Mouse (Mus musculus) heart, postnatal 10 days (tissue): ENCODE results near the gene Gabpb1. TPM values are rescaled to one million over a fixed set of nuclear protein-coding genes. Genes with fewer than 3 reads are reported as not detected.
"Not testable (repeated sequence)": the region's sequence is repeated elsewhere in the genome, so short reads cannot be mapped to it uniquely, and the experiment has no call there.

Experiments
- DNase-seq, 2 experiments: peaks; one replicate each; pipeline ENCODE4 v3.0.0; 2021
- intact Hi-C: fragments of 180-260 bp; cut with DNase I; formaldehyde crosslinking; loops from one replicate; pipeline ENCODE4 v1.15.1; 2025
- total RNA-seq, 2 experiments: library from RNA; stranded (reverse); gene quantifications; 2 replicates each; pipeline ENCODE4 v1.2.3; 2021

The Gabpb1 gene
- total RNA-seq, 2 experiments from 2014 or later: 20.9 to 24.3 TPM

DNA sequence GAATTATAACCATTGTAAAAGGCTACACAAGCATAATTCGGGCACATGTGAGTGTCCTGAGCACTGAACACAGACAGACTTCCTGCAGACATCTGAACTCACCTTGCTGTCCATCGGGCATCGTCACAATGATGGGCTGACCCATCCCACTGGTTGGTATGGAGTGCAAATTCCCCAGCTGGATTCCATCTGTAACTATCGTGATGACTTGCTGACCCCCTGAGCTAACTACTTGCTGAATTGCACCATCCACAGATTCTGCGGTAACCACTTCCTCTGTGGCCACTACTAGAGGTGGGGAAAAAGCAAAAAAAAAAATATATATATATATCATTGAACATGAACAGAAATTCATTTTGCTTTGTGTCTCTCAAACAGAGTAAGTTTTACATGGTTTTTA, 29.7 kb downstream of the Gabpb1 start:
- no peak for DNase-seq
- intact Hi-C loops: no loop called here

DNA sequence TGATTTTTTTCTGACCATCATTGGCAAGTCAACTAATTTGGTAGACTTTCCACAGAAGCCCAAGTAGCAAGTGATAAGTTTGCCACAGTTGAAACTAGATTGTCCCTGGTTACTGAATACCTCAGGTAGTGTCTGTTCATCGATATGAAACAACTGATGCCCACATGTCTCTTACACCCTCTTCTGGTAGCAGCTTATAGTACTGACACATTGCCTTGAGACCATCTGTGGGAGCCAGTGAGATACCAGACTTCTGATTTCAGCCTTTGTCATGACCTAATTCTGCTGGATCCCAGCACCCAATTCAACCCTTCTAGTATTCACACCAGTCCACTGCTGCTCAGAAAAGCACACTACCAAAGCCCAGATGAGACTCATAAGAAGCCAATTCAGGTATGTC, 31.4 kb downstream of the Gabpb1 start:
- no peak for DNase-seq
- intact Hi-C loops: loop anchor here (5.0 kb wide), 1 partner anchor 47 kb away; no protein-coding TSS in a partner anchor

DNA sequence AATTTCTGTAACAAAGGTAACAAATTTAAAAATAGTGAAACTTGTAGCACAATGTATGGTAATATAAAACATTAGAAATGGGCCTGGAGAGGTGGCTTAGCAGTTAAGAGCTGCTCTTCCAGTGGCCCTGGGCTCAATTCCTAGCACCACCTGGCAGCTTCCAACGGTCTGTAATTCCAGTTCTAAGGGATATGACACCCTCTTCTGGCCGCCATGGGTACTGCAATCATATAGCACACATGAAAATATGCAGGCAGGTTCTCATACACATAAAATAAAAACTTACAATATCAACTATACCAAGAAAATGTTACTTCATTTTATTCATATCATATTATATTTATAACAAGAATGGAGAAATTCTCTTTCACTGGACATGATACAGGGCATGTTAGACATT, 35.8 kb downstream of the Gabpb1 start:
- intact Hi-C loops: loop anchor here (5.0 kb wide), 1 partner anchor 43 kb away; no protein-coding TSS in a partner anchor
- no peak for DNase-seq

DNA sequence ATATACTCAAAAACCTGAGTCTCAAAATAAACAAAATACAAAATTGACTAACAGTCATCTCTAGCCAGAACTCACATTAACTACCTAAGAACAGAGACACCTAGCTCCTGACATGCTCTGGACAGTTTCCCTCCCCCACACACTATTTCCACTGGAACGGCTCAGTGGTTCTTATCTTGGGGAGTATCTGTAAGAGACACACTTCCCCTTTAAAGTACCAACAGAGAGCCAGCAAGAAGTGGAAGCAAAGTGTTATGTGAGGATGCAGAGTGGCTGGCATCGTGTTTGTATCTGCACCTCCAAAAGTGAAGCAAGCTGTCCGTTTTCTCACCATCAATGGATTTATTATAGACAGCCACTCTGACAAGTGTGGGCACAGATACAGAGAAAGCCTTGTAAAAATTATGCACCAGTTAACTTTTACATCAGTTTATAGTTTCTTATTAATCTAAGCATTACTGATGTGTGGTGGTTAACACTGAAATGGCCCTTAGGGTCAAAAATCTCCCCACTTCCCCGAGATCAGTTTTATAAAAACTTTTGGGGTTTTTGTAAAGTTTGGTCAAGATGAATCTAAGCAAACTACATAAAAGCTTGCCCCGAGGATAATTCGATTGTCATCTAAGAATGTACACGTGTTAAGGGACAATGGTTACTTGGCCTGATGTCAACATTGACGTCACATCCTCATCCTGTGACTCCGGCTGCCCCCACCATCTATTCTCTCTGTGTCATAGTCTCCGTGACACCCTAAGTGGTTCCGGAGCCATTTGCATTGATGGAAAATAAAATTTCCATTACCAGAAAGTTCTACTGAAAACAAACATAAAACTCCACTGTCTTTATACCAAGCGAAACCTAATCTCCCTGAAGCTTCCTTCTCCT, 40.0 kb downstream of the Gabpb1 start:
- DNase-seq: peak; percentile 45 to 68
- intact Hi-C loops: no loop called here

DNA sequence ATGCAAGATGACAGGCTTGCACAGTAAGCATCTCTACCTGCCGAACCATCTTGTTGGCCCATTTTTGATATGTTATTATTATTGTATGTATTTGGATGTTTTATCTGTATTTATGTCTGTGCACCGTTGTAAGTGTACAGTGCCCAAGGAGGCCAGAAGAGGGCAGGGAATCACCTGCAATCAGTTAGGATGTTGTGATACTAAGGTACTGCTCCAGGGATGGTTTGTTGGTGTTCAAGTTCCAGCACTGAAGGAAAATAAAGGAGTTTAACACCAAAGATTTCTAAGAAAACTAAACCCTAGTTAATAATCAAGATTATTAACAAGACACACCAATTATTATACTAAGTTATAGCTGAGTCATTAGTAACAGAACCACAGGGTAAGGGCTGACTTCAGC, 43.0 kb downstream of the Gabpb1 start:
- intact Hi-C loops: no loop called here
- no peak for DNase-seq

DNA sequence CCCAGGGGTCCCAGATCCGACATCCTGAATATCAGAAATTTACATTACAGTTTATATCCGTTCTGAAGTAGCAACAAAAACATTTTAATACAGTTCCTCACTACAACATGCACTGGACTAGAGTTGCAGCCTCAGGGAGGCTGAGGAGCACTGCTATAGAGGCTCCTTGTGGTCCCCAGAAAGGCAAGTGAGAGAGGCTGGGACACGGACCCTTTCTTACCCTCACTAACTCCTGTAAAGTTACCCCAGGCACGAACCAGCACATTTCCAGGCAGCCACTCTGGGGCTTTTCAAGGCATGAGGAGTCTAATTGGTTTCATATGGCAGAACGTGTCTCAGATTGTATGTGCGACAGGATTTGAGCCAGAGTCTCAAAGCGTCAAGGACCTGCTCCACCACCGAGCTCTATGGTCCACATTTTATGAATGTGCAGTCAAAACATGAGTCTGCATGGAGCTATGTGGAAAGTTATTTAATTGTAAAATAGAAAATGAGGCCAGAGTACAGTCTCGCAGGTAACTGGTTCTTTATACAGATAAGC, 47.6 kb downstream of the Gabpb1 start:
- DNase-seq: no peak
- intact Hi-C loops: no loop called here

DNA sequence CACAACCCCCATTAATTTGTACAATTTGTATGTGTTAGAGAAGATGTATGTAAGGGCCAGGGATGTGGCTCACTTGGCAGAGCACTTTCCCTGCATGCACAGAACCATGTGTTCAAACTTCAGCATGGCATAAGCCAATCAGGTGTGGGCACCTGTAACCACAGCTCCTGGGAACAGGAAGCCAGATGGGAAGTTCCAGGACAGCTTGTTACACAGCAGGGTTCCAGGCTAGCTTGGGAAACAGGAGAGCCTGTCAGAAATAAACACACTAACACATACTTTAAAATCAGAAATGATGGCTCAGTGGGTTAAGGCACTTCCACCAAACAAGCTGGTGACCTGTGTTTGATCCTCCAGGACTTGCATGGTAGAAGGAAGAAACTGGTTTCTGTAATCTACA, 53.0 kb downstream of the Gabpb1 start:
- intact Hi-C loops: no loop called here
- DNase-seq: no peak

DNA sequence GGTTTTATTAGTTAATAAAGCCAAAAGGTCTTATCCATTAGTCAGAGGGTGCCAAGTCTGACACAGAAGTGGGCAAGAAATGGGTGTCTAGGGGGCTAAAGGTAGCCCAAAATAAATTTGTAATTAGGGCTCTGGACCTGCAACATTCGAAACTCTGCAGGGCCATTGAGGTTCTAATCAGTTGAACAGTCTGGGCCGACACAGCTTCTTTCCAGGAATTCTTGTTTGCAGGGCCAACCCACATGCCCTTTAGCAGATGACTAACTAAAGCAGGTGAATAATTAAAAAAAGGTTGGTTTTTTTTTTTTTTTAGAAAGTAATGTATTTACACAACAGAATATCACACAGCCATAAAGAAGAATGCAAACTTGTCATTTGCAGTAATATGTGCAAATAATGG, 53.7 kb downstream of the Gabpb1 start:
- intact Hi-C loops: no loop called here
- no peak for DNase-seq

DNA sequence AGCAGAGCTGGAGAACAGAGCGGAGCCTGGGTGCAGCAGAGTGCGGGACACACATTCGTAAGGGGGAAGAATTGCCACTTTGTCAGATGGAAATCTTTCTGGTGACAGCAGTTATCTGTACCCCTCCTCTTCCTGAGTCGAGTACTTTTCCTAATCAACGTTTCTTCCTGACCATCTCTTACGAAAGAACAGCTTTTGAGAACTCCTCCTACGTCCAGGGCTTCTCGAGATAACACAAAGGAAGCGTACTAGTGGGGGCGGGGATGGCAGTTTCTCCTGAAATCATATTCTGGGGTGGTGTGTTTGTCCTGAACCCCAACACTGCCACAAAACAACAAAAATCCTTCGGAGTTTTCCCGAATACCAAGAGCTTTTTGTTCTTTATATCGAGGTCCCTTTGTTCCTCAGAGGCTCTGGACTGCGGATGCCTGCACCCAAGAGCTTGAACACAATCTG, 56.9 kb downstream of the Gabpb1 start, which contains the start of gene Hdc:
Gene Hdc, minus strand, starts transcription at position 51 of the 456 bp plus-strand sequence.
- DNase-seq: no peak
- intact Hi-C loops: no loop called here

DNA sequence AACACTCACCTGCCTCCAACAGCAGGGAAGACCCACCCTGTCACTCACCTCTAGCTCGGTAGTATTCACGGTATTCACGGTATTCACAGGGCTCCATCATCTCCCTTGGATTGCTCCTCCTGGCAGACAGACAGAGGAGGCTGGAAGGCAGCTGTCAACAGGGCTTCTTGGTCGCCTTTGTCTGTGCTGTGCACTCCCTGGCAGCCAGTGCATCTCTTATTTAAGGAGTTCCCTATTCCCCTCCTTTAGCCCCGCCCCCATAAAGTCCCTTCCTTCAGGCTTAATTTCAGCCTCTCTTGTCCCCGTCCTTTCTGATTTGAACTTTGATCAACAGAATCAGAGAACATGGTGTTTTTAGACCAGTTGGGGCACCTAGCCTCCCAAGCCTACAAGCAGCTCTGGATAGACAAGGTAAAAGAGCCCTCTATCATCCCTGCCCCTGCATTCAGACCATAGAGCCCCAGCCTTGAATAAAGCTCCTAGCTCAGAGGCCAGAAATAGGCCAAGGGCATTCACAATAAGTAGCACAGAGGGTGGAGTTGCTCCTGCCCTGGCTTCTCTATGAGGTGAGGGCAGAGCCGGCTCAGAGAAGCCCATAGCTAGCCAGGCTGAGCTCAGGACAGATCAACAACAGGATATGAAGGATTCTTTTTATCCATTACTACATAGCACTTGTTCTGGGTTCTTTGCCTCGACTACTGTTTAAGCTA, 57.5 kb downstream of the Gabpb1 start:
- intact Hi-C loops: no loop called here
- peak; percentile 35 to 42 for DNase-seq

DNA sequence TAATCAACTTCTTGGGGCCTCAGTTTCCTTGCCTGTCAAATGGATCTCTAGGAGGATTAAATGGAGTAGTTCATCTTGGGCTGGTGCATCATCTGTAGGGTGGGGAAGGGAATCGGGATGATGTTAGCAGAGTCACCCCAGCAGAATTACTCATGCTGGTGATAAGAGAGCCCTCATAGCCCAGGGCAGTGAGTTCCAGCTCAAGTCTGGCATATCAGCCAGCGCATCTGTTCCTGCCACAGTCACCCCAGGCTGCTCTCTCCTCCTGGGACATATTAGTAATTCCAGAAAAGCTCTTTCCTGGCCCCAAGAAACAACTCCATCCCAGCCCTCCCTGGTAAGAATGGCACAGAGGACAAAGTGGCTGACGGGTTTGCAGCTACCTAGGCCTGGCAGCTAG, 60.8 kb downstream of the Gabpb1 start:
- DNase-seq: no peak
- intact Hi-C loops: no loop called here

DNA sequence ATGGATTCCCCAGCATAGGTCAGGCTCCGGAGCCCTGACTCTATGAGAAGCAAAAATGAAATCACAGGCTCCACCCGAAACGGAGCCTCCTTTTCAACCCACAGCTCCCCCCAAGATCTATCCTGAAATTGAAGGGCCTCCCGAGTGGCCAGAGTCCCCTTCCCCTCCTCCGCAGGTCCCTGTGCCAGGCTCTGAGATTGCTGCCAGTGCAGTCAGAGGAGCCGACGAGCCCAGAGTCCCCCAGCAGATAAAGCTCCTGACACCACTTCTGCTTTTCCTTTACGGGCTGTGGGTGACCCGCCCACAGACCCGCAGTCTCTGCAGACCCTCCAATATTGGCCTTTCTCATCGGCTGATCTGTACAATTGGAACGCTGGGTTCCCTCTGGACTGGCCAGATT, 66.5 kb downstream of the Gabpb1 start:
- DNase-seq, intact Hi-C loops: not testable (repeated sequence)

DNA sequence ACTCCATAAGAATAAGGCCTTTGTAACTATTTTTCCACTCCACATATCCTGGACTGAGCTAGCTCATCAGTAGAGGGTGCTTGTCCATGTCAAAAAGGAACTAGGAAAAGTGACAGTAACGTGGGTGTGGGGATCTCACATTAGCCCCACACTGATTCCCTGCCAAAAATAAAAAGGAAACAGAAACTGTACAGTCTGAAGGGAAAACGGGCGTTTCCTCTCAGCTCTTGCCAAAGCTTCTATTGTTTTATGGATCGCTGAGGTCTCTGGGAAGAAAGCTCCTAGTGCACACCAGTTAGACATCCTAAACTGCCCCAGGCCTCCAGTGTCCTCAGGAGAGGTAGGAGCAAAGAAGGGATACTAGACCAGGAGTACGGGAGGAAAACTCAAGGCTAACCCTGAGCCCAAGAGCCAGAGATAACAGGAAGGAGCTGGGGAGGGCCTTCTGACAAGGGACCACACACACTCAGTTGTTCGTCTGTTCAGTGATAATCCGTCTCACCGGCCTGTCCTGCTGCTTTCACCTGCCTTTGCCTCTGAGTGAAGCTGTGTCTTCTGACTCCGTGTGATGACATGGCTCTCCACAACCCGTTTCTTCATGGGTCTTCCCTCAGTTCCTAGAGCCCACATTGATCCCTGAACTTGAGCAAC, 68.5 kb downstream of the Gabpb1 start:
- intact Hi-C loops: no loop called here
- DNase-seq: peak; percentile 43 to 56

DNA sequence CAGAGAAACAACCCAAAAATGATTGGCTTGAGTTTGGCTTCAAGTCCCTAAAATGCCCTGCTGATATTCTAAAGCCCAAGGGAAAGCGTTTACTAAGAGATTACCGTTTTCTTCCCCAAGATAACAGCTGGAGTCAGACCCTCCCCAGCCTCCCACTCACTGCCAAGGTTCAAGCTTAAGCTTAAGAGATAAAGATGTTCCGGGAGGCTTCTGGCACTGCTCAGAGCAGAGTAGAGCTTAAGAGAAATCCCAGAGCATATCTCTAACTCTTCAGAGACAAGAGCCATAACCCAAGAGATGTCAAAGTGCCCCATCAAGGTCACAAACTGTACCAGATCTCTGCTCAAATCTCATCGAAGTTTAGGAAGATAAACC, 69.5 kb downstream of the Gabpb1 start:
- intact Hi-C loops: no loop called here
- no peak for DNase-seq

DNA sequence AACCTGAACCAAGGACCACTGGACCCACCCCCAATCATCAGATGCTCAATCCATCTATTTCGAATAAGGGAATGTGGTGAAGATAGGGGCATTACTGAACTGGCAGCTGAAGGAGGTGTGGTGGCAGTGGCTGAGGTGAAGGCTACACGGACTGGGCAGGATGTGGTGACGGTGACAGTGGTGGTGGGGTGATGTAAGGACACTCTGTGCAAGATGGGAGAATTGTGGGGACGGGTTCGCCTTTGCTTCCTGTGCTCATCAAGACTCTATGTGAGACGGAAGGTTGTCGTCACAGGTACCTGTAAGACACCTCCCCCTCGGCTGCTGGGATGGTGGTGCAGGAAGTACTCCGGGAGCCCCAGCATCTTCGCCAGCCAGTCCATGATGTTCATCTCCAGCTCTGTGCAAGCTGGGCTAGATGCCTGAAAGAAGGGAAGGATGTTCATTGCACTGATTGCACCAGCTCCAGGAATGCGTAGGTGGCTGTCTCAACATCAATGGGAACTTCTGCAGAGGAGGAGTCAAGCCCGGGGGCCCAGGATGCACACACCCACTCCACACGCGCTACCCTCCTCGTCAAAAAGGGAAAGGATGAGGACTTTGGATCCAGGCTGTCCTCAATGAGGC, 70.0 kb downstream of the Gabpb1 start:
- peak in 1 of 2 experiments; percentile 15 for DNase-seq
- intact Hi-C loops: no loop called here

DNA sequence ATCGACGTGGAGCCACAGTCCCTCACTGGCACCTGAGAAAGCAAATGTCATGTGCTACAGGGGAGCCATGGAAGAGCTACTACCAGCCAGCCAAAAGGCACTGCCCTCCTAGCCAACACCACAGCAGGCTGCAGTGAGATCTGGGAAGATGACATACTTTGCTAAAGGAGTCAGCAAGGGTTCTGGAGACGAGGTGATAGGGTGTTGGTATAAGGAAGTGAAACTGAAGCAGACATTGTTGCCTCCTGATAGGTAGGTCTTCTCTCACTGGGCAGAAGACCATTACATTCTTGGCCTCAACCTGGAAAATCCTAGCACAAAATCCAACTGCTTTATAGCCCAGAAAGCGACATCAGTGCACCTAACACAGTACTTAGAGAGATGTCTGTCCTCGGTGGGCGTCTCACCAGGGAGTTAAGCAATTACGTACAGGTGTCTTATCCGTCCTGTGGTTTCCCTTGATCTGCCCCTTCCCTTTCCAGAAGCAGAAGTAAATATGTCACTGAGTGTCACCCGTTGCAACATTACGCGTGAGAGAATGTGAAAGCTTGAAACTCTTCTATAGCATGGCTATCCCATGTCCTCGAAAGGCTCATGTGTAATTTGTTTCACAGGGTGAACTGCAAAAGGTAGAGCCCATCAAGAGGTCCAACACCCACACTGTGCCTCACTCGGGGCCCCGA, 74.1 kb downstream of the Gabpb1 start:
- intact Hi-C loops: no loop called here
- no peak for DNase-seq

DNA sequence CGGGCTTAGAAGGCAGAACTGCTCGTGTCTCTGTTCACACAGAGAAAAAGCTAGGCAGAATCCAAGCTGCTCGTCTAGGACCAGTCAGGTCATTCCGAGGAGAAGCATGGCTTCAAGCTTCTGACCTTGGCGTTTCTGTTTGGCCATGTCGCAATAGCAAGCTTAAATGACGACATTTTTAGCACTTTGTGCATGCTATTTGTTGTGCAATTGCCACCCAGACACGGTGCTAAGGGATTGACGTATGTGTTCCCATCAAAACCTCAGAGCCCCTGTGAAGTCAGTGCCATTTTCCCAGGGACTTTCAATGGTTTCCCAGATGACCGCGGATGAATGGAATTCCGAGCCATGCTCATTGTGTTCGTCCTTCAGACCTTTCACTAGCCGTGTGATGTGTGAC, 75.6 kb downstream of the Gabpb1 start:
- intact Hi-C loops: no loop called here
- no peak for DNase-seq

DNA sequence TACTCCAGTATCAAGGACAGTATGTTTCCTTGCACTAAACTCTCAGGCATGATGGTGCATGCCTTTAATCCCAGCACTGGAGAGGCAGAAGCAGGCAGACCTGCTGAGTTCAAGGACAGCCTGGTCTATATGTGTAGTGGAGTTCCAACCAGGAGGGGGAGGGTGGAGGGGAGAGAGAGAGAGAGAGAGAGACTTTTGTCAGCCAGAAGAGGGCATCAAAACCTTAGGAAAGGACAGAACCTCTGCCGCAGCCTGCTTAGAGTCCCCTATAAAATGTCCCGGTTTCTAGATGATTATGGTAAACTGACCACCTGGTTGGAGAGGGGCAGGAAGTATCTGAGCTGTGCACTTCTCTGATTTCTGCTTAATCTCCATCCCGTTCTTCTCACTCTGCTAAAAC, 77.1 kb downstream of the Gabpb1 start:
- DNase-seq: peak; percentile 36 to 39

DNA sequence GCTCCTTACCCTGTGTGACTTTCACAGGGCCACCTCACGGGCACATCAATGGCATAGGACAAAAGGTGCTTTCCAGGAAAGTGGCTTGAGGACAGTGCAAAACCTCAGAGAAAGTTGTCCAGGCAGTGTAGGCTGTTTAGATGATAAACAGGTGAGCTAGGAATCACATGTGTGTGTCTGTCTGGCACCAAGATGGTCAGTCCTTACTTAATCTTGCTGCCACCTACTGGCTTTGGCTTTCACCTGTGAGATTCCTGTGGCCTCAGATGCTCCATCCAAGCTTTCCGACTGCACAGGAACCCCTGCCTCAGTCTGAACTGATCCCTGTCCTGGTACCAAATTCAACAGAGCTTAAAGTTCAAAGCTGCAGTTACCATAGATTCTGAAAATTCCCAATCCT, 77.8 kb downstream of the Gabpb1 start:
- DNase-seq: no peak
- intact Hi-C loops: loop anchor here (5.0 kb wide), 1 partner anchor 44 kb away; no protein-coding TSS in a partner anchor

More for the DNA sequence above, 77.1 kb downstream of the Gabpb1 start:
- intact Hi-C loops: loop anchor here (1.0 to 5.0 kb wide), 3 partner anchors 43 to 183 kb away; no protein-coding TSS in a partner anchor
